Mouse (Mus musculus) brain, embryonic 14.5 days (tissue): ENCODE results near the gene Megf11.

ENCODE experiments used
- CTCF ChIP-seq: fragments of 200-500 bp; IDR thresholded peaks from 2 replicates; pipeline ENCODE4 v1.5.1; 2012; ENCODE audit warnings: inconsistent platforms, mild to moderate bottlenecking, moderate library complexity, borderline replicate concordance; ENCODE audit not compliant: insufficient read depth, insufficient read length; ENCODE audit errors: extremely low read depth
- POLR2A ChIP-seq: fragments of 200-500 bp; IDR thresholded peaks from 2 replicates; pipeline ENCODE4 v1.6.1; 2012; ENCODE audit warnings: mild to moderate bottlenecking, inconsistent platforms, borderline replicate concordance; ENCODE audit not compliant: poor library complexity, insufficient read depth, insufficient read length, severe bottlenecking; ENCODE audit errors: extremely low read depth

DNA sequence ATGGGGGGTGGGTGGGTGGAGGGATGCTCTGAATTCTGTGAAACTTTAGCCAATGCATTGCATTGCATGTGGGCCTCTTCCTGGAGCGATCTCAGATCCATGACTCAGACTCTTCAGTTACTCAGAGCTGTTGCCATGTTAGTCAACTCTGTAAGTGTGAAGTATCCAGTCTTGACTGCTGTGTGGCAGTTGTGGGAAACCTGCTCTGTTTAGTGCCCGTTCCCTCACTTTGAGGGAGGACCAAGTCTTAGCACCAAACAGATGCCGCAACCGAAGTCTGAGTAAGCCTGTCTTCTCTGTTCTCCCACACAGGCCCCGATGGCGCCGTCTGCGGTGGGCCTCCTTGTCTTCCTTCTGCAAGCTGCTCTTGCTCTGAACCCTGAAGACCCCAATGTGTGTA lies 115.8 kb downstream of the Megf11 start:
- TF ChIP-seq CTCF (no peak), POLR2A (no peak)
